Mouse (Mus musculus) stomach, embryonic 15.5 days (tissue): ENCODE results near the gene Rasgrp2. TPM values are rescaled to one million over a fixed set of nuclear protein-coding genes. Genes with fewer than 3 reads are reported as not detected.
A peak's percentile ranks its signal among the peaks of the same experiment; 100 is the strongest.

Source experiments
- ATAC-seq: fragments of 200-750 bp; cut with Nextera tagmentation; 2 replicates; pipeline ENCODE4 v1.8.0; 2017; ENCODE audit warnings: low read depth, moderate number of reproducible peaks, moderate TSS enrichment; ENCODE audit not compliant: insufficient read depth, low FRiP score
- H3K27ac ChIP-seq: fragments of 300-500 bp; sonication (generic); 2 replicates; pipeline ENCODE4 v1.5.1; 2015; ENCODE audit warnings: mild to moderate bottlenecking, inconsistent platforms
- H3K27me3 ChIP-seq: fragments of 300-500 bp; sonication (generic); replicated peaks from 2 replicates; pipeline ENCODE4 v1.6.1; 2015; ENCODE audit warnings: inconsistent platforms
- H3K36me3 ChIP-seq: fragments of 300-500 bp; sonication (generic); 2 replicates; pipeline ENCODE4 v1.6.1; 2015; ENCODE audit warnings: inconsistent platforms
- H3K4me1 ChIP-seq: fragments of 300-500 bp; sonication (generic); 2 replicates; pipeline ENCODE4 v1.6.1; 2015; ENCODE audit warnings: inconsistent platforms
- H3K4me2 ChIP-seq: fragments of 300-500 bp; sonication (generic); 2 replicates; pipeline ENCODE4 v1.6.1; 2015; ENCODE audit warnings: mild to moderate bottlenecking, inconsistent platforms
- H3K4me3 ChIP-seq: fragments of 300-500 bp; sonication (generic); replicated peaks from 2 replicates; pipeline ENCODE4 v1.5.1; 2015; ENCODE audit warnings: inconsistent platforms
- H3K9ac ChIP-seq: fragments of 300-500 bp; sonication (generic); 2 replicates; pipeline ENCODE4 v1.6.1; 2015; ENCODE audit warnings: inconsistent platforms
- H3K9me3 ChIP-seq: fragments of 300-500 bp; sonication (generic); 2 replicates; pipeline ENCODE4 v1.6.1; 2016; ENCODE audit warnings: inconsistent platforms
- WGBS: fragments of 180-500 bp; shearing (Covaris S2); methylation state at CpG from one replicate; pipeline ENCODE4 v1.1.7; 2015; 5-methylcytosine and 5-hydroxymethylcytosine counted together
- polyA plus RNA-seq: library from polyadenylated mRNA; unstranded; fragments of >200 nt; fragmentation: Nextera tagmentation; extraction: Ambion mirVana; gene quantifications from 2 replicates; pipeline ENCODE4 v1.2.1, GENCODE M21; 2015

Rasgrp2 gene
- polyA plus RNA-seq, 1 experiment from 2014 or later = 55.8 TPM

DNA sequence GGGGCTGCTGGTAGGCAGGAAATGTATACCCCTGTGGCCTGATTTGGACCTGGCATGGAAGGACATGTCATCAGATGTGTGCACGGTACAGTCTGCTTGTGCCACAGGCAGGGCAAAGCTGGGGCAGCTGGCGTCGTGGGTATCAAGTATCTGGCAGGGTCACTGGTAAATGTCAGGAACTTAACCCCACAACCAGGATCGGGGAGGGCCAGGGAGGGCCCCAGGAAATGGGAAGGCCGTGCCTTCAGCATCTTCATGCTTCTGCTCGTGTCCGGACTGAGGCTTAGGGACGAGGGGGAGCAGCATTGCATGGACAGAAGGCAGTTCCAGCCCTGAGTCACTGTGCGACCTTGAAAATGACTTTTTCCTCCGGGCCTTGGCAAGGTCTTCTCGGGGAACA lies 14.2 kb upstream of the Rasgrp2 start:
- ATAC-seq = no peak
- Histone ChIP-seq H3K4me1 (peaks cover 30% of the 10 kb centered on the region), H3K9ac (no peak overlapping the region), H3K27ac (no peak overlapping the region), H3K36me3 (no peaks in the 10 kb centered on the region), H3K4me2 (peak overlapping the region; percentile 32; the same call in 1 of the 2 replicates), H3K9me3 (no peaks in the 10 kb centered on the region), H3K27me3 (no peaks in the 10 kb centered on the region), H3K4me3 (no peak overlapping the region; the same call in 1 of the 2 replicates)
- WGBS = 65% methylated on average over 11 of the region's 11 CpGs

GRCm38 (mm10) chr19:6385419-6385818 lies 13.7 kb upstream of the Rasgrp2 start:
- Histone ChIP-seq H3K9ac (no peak overlapping the region), H3K4me2 (no peak overlapping the region), H3K27me3 (no peaks in the 10 kb centered on the region), H3K36me3 (no peaks in the 10 kb centered on the region), H3K4me1 (peaks cover 30% of the 10 kb centered on the region), H3K27ac (no peak overlapping the region), H3K4me3 (no peak overlapping the region), H3K9me3 (no peaks in the 10 kb centered on the region)
- WGBS = 71% methylated on average over 5 of the region's 5 CpGs
- no peak for ATAC-seq

GRCm38 (mm10) chr19:6385821-6386220 lies 13.3 kb upstream of the Rasgrp2 start:
- H3K36me3 ChIP-seq = no peaks in the 10 kb centered on the region
- no peak overlapping the region for H3K4me3 ChIP-seq
- no peak overlapping the region for H3K4me2 ChIP-seq
- H3K27ac ChIP-seq = no peak overlapping the region
- no peaks in the 10 kb centered on the region for H3K9me3 ChIP-seq
- no peak for ATAC-seq
- H3K4me1 ChIP-seq = peaks cover 30% of the 10 kb centered on the region
- H3K9ac ChIP-seq = no peak overlapping the region
- 82% methylated on average over 7 of the region's 7 CpGs for WGBS
- no peaks in the 10 kb centered on the region for H3K27me3 ChIP-seq

DNA sequence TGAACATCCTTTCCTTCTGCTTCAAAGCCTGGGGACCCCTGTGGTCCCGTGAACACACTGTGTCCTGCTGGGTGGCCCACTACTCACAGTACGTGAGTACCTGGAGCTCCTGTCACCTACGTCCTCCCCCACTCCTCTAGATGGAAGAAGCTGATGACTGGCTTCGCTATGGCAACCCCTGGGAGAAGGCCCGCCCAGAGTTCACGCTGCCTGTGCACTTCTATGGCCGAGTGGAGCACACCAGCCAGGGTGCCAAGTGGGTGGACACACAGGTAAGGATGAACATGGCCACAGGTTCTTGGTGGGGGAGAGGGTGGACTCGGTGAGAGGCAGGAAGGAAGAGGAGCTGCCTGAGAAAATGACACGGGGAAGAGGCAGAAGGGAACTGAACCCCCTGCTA lies 12.9 kb upstream of the Rasgrp2 start:
- Histone ChIP-seq H3K27me3 (no peaks in the 10 kb centered on the region), H3K4me2 (no peak overlapping the region), H3K9ac (no peak overlapping the region), H3K4me3 (no peak overlapping the region), H3K27ac (no peak overlapping the region), H3K9me3 (no peaks in the 10 kb centered on the region), H3K36me3 (no peaks in the 10 kb centered on the region), H3K4me1 (peaks cover 30% of the 10 kb centered on the region)
- WGBS = 68% methylated on average over 9 of the region's 9 CpGs
- ATAC-seq = no peak

GRCm38 (mm10) chr19:6388006-6388405 lies 11.1 kb upstream of the Rasgrp2 start:
- 78% methylated on average over 13 of the region's 13 CpGs for WGBS
- no peak for ATAC-seq
- Histone ChIP-seq H3K4me3 (no peak overlapping the region), H3K36me3 (no peaks in the 10 kb centered on the region), H3K27me3 (no peaks in the 10 kb centered on the region), H3K4me1 (peaks cover 30% of the 10 kb centered on the region), H3K4me2 (no peak overlapping the region), H3K9ac (no peak overlapping the region), H3K9me3 (no peaks in the 10 kb centered on the region), H3K27ac (no peak overlapping the region)

DNA sequence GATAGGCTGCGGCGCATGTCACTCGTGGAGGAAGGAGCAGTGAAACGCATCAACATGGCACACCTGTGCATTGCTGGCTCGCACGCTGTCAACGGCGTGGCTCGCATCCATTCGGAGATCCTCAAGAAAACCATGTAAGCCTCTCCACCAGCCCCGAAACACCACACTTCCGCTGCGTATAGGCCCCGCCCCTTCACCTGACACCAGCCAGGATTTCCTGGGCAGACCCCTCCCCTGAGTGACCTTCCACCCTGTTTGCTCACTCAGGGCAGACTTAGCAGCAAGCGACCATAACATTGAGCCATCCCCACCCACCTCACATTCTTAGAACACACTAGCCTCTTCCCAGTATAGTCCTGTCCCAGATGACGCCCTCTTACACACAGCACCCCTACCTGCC lies 9.3 kb upstream of the Rasgrp2 start:
- Histone ChIP-seq H3K27ac (no peak overlapping the region), H3K36me3 (no peaks in the 10 kb centered on the region), H3K9ac (no peak overlapping the region), H3K9me3 (no peaks in the 10 kb centered on the region), H3K4me2 (peak overlapping the region; percentile 54), H3K27me3 (no peaks in the 10 kb centered on the region), H3K4me1 (peaks cover 17% of the 10 kb centered on the region), H3K4me3 (peak overlapping the region; percentile 35)
- 11% methylated on average over 16 of the region's 16 CpGs for WGBS
- peak; percentile 19; the same call in 1 of the 2 replicates for ATAC-seq

DNA sequence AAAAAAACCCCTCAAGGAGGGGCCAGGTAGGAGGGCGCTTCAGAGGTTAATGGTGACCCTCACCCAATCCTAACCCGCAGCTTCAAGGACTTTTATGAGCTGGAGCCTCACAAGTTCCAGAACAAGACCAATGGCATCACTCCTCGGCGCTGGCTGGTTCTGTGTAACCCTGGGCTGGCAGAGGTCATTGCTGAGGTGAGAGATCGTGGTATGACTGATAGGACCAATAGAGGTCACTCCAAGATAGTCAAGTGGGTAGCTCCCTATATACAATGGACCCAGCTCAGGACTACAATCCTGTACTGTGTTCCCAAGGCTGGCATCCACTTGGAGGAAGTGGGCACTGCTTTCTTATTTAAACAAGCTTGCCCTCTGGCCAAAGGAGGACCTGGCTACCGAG lies 8.9 kb upstream of the Rasgrp2 start:
- no peaks in the 10 kb centered on the region for H3K27me3 ChIP-seq
- ATAC-seq = no peak
- no peak overlapping the region for H3K27ac ChIP-seq
- H3K4me1 ChIP-seq = peaks cover 12% of the 10 kb centered on the region
- H3K9me3 ChIP-seq = no peaks in the 10 kb centered on the region
- H3K4me3 ChIP-seq = peak overlapping the region; percentile 35; the same call in 1 of the 2 replicates
- WGBS = 49% methylated on average over 6 of the region's 6 CpGs
- no peaks in the 10 kb centered on the region for H3K36me3 ChIP-seq
- H3K9ac ChIP-seq = no peak overlapping the region
- peak overlapping the region; percentile 54 for H3K4me2 ChIP-seq

DNA sequence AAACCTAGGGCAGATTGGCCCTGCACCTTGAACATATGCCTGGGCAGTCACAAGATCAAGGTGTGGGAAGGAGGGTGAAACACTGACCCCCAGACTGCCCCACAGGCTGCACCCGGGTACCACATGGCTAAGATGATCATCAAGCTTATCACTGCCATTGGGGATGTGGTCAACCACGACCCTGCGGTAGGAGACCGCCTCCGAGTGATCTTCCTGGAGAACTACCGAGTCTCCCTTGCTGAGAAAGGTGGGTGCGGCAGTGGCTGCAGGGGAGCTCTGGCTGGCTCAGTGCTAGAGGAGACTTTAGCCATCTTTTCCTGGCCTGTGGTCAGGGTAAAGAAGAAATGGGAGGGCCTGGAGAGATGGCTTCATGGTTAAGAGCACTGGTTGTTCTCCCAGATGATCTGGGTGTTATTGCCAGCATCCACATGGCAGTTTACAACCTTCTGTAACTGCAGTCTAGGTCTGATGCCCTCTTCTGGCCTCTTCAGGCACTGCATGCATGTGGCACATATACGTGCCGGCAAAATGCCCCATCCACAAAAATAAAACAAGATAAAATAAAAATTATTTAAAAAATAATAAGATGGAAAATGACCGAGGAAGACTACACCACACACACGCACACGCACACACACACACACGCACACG lies 6.3 kb upstream of the Rasgrp2 start:
- no peak for ATAC-seq
- Histone ChIP-seq H3K4me3 (no peak overlapping the region), H3K27ac (no peak overlapping the region), H3K36me3 (no peaks in the 10 kb centered on the region), H3K27me3 (peaks cover 4% of the 10 kb centered on the region; the same call in 1 of the 2 replicates), H3K4me2 (no peak overlapping the region), H3K9me3 (no peaks in the 10 kb centered on the region), H3K4me1 (peaks cover 8% of the 10 kb centered on the region; the same call in 1 of the 2 replicates), H3K9ac (no peak overlapping the region)
- WGBS = 87% methylated on average over 14 of the region's 14 CpGs

DNA sequence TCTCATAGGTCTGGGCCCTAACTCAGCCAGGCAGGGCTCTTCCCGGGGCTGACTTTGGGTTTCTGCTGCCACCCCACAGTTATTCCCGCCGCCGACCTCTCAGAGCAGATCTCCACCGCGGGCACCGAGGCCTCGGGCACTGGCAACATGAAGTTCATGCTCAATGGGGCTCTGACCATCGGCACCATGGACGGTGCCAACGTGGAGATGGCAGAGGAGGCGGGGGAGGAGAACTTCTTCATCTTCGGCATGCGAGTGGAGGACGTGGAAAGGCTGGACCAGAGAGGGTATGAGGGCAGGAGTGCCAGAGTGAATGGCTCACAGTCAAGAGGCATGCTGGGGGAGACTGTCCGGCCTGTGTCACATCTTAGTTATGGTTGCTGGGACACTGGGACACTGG lies 5.5 kb upstream of the Rasgrp2 start:
- no peaks in the 10 kb centered on the region for H3K9me3 ChIP-seq
- H3K27ac ChIP-seq = no peak overlapping the region
- peaks cover 14% of the 10 kb centered on the region; the same call in 1 of the 2 replicates for H3K4me1 ChIP-seq
- peaks cover 4% of the 10 kb centered on the region; the same call in 1 of the 2 replicates for H3K27me3 ChIP-seq
- no peak overlapping the region for H3K4me3 ChIP-seq
- no peak overlapping the region for H3K4me2 ChIP-seq
- no peaks in the 10 kb centered on the region for H3K36me3 ChIP-seq
- 89% methylated on average over 16 of the region's 16 CpGs for WGBS
- no peak overlapping the region for H3K9ac ChIP-seq
- ATAC-seq = no peak

DNA sequence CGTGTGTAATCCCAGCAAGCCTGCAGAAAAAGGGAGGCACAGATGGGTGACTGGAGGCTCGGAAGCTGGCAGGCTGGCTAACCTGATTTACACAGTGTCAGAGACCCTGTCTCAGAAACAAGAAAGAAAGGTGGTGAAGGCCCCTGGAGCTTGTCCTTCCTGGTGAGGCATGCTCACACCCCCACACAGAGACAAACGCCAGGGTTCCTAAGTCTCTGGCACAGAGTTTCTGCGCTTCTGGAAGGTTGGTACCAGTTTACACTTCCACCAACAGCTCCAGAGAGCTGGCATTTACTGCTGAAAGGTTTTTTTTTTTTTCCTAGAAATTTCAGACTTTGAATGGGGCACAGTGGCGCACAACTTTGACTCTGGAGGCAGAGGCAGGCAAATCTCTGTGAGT lies 2.9 kb upstream of the Rasgrp2 start:
- peaks cover 15% of the 10 kb centered on the region for H3K27me3 ChIP-seq
- ATAC-seq = no peak
- no peaks in the 10 kb centered on the region for H3K36me3 ChIP-seq
- H3K27ac ChIP-seq = no peak overlapping the region
- no peak overlapping the region for H3K4me3 ChIP-seq
- no peak overlapping the region for H3K9ac ChIP-seq
- no peak overlapping the region for H3K4me2 ChIP-seq
- 82% methylated on average over 5 of the region's 5 CpGs for WGBS
- H3K4me1 ChIP-seq = peaks cover 26% of the 10 kb centered on the region
- no peaks in the 10 kb centered on the region for H3K9me3 ChIP-seq

GRCm38 (mm10) chr19:6397582-6398249 lies 1.4 kb upstream of the Rasgrp2 start:
- Histone ChIP-seq H3K27ac (no peak overlapping the region), H3K9me3 (no peaks in the 10 kb centered on the region), H3K9ac (no peak overlapping the region), H3K4me1 (peaks cover 36% of the 10 kb centered on the region), H3K27me3 (peaks cover 16% of the 10 kb centered on the region), H3K4me3 (no peak overlapping the region), H3K4me2 (peak overlapping the region; percentile 98; the same call in 1 of the 2 replicates), H3K36me3 (no peaks in the 10 kb centered on the region)
- WGBS = 85% methylated on average over 22 of the region's 22 CpGs
- no peak for ATAC-seq
